Mouse (Mus musculus) thymus, adult 2 months (tissue): ENCODE measurements around the gene Serpina3c. TPM values are rescaled to one million over a fixed set of nuclear protein-coding genes. Genes with fewer than 3 reads are reported as not detected.

Source experiments
- DNase-seq: peaks from one replicate; pipeline ENCODE4 v3.0.0; 2021
- H3K27ac ChIP-seq: fragments of 200-500 bp; 2 replicates; pipeline ENCODE4 v1.5.1; 2012; ENCODE audit warnings: low read length, control low read depth; ENCODE audit not compliant: control insufficient read depth, insufficient read depth
- H3K27me3 ChIP-seq: fragments of 200-500 bp; 2 replicates; pipeline ENCODE4 v1.6.1; 2012; ENCODE audit warnings: mild to moderate bottlenecking, low read length, moderate library complexity, mixed read lengths; ENCODE audit not compliant: control insufficient read depth, insufficient read depth
- H3K36me3 ChIP-seq: fragments of 200-500 bp; 2 replicates; pipeline ENCODE4 v1.6.1; 2012; ENCODE audit warnings: mild to moderate bottlenecking, low read length, moderate library complexity; ENCODE audit not compliant: control insufficient read depth, insufficient read depth
- H3K4me1 ChIP-seq: fragments of 200-500 bp; replicated peaks from 2 replicates; pipeline ENCODE4 v1.6.1; 2012; ENCODE audit warnings: low read length; ENCODE audit not compliant: control insufficient read depth, insufficient read depth
- H3K4me3 ChIP-seq: fragments of 200-500 bp; 2 replicates; pipeline ENCODE4 v1.5.1; 2012; ENCODE audit warnings: mild to moderate bottlenecking, low read length, control low read depth, moderate library complexity; ENCODE audit not compliant: control insufficient read depth, insufficient read depth
- CTCF ChIP-seq: fragments of 200-500 bp; IDR thresholded peaks from 2 replicates; pipeline ENCODE4 v1.5.1; 2012; ENCODE audit warnings: mild to moderate bottlenecking, control low read depth, low read length, moderate library complexity, borderline replicate concordance; ENCODE audit not compliant: control insufficient read depth, poor library complexity, insufficient read depth; ENCODE audit errors: extremely low read depth
- POLR2A ChIP-seq: fragments of 200-500 bp; IDR thresholded peaks from 2 replicates; pipeline ENCODE4 v1.6.1; 2012; ENCODE audit warnings: mild to moderate bottlenecking, low read length, control low read depth, moderate library complexity; ENCODE audit not compliant: control insufficient read depth, poor library complexity, insufficient read depth; ENCODE audit errors: extremely low read depth
- WGBS: fragments of 180-500 bp; shearing (Covaris S2); methylation state at CpG from one replicate; pipeline ENCODE4 v1.1.7; 2018; 5-methylcytosine and 5-hydroxymethylcytosine counted together
- polyA plus RNA-seq: library from polyadenylated mRNA; depleted of rRNA; stranded (reverse); fragments of >200 nt; gene quantifications from 2 replicates; pipeline ENCODE4 v1.2.3, GENCODE M21; 2012; rRNA removed

Gene Serpina3c
- polyA plus RNA-seq, 1 experiment: 1.7 TPM

GRCm38 (mm10) chr12:104100768-104101167 lies 52.9 kb downstream of the Serpina3c start, which contains the start of gene Serpina5:
Serpina5 (plus strand) TSS chr12:104101113.
- TF ChIP-seq CTCF (no peak), POLR2A (no peak)
- no peaks in the 10 kb centered on the region for H3K27me3 ChIP-seq
- no peak for DNase-seq
- no peaks in the 10 kb centered on the region for H3K4me1 ChIP-seq
- no peaks in the 10 kb centered on the region for H3K36me3 ChIP-seq
- no peak within 1 kb of the TSS for H3K4me3 ChIP-seq
- no peak within 1 kb of the TSS for H3K27ac ChIP-seq
- 94% methylated on average over 6 of the region's 6 CpGs for WGBS

Other genes with a start within 250 kb of the Serpina3c start
- 0.13 and 15.1 TPM in 2 replicates for gene Serpina1c, start 249.0 kb downstream of the Serpina3c start, polyA plus RNA-seq
- 0.09 and 2.0 TPM in 2 replicates for gene Serpina1e, start 194.9 kb downstream of the Serpina3c start, polyA plus RNA-seq
- 0.84 TPM in 2 replicates for gene Serpina11, start 163.9 kb downstream of the Serpina3c start, polyA plus RNA-seq
- 0.39 and 0.78 TPM in 2 replicates for gene Serpina9, start 140.1 kb downstream of the Serpina3c start, polyA plus RNA-seq
- 0.15 TPM in 2 replicates for gene Serpina12, start 109.4 kb downstream of the Serpina3c start, polyA plus RNA-seq
- gene Serpina5, start 52.8 kb downstream of the Serpina3c start, polyA plus RNA-seq: 0.05 TPM in 1 of 2 replicates, not detected in the other
- gene Serpina3a, start 41.1 kb downstream of the Serpina3c start, polyA plus RNA-seq: 0.10 TPM in 1 of 2 replicates, not detected in the other
- gene Serpina3b, start 25.9 kb downstream of the Serpina3c start, polyA plus RNA-seq: 0.09 and 0.19 TPM in 2 replicates
- 1.0 and 1.6 TPM in 2 replicates for gene Serpina3f, start 60.7 kb upstream of the Serpina3c start, polyA plus RNA-seq
- 41.7 and 54.4 TPM in 2 replicates for gene Serpina3g, start 82.4 kb upstream of the Serpina3c start, polyA plus RNA-seq
- gene Serpina3i, start 109.3 kb upstream of the Serpina3c start, polyA plus RNA-seq: 5.4 and 8.8 TPM in 2 replicates
- 1.4 and 2.0 TPM in 2 replicates for gene Serpina3j, start 160.7 kb upstream of the Serpina3c start, polyA plus RNA-seq
- gene Serpina3k, start 184.6 kb upstream of the Serpina3c start, polyA plus RNA-seq: 0.15 and 4.5 TPM in 2 replicates
- 0.18 and 0.50 TPM in 2 replicates for gene Serpina3m, start 184.6 kb upstream of the Serpina3c start, polyA plus RNA-seq